Mouse (Mus musculus) heart, embryonic 14.5 days (tissue): Measurements from ENCODE around the gene Srsf3. TPM values are rescaled to one million over a fixed set of nuclear protein-coding genes. Genes with fewer than 3 reads are reported as not detected.
A peak's percentile ranks its signal among the peaks of the same experiment; 100 is the strongest.

Experiments used
- ATAC-seq: fragments of 200-750 bp; cut with Nextera tagmentation; 2 replicates; pipeline ENCODE4 v1.8.0; 2017; ENCODE audit warnings: low read depth, moderate TSS enrichment; ENCODE audit not compliant: insufficient number of reproducible peaks, insufficient read depth, low FRiP score
- H3K27ac ChIP-seq, 2 experiments: fragments of 200-500 bp in 1 of 2; fragments of 300-500 bp in 1 of 2; sonication (generic) in 1 of 2; replicated peaks in 1 of 2; 2 replicates each; pipeline ENCODE4 v1.5.1; 2012 to 2014; ENCODE audit warnings: low read depth in 2 of 2, low read length in 2 of 2, control low read depth in 1 of 2, mild to moderate bottlenecking in 1 of 2, mixed read lengths in 1 of 2; ENCODE audit not compliant: control insufficient read depth in 1 of 2, insufficient read depth in 1 of 2
- H3K27me3 ChIP-seq: fragments of 300-500 bp; sonication (generic); 2 replicates; pipeline ENCODE4 v1.6.1; 2014; ENCODE audit warnings: mild to moderate bottlenecking, low read length, control low read depth; ENCODE audit not compliant: control insufficient read depth, insufficient read depth
- H3K36me3 ChIP-seq: fragments of 300-500 bp; sonication (generic); 2 replicates; pipeline ENCODE4 v1.6.1; 2014; ENCODE audit warnings: mild to moderate bottlenecking, control low read depth, low read length, mixed read lengths; ENCODE audit not compliant: control insufficient read depth, insufficient read depth
- H3K4me1 ChIP-seq, 2 experiments: fragments of 200-500 bp in 1 of 2; fragments of 300-500 bp in 1 of 2; sonication (generic) in 1 of 2; 2 replicates each; pipeline ENCODE4 v1.6.1; 2012 to 2014; ENCODE audit warnings: low read length in 2 of 2, control low read depth in 1 of 2, mixed read lengths in 1 of 2; ENCODE audit not compliant: control insufficient read depth in 2 of 2, insufficient read depth in 2 of 2
- H3K4me2 ChIP-seq: fragments of 300-500 bp; sonication (generic); 2 replicates; pipeline ENCODE4 v1.6.1; 2014; ENCODE audit warnings: mild to moderate bottlenecking, low read length
- H3K4me3 ChIP-seq, 2 experiments: fragments of 200-500 bp in 1 of 2; fragments of 300-500 bp in 1 of 2; sonication (generic) in 1 of 2; 2 replicates each; pipeline ENCODE4 v1.5.1; 2012 to 2014; ENCODE audit warnings: low read length in 2 of 2, mild to moderate bottlenecking in 2 of 2, control low read depth in 1 of 2, low read depth in 1 of 2, moderate library complexity in 1 of 2; ENCODE audit not compliant: control insufficient read depth in 1 of 2, insufficient read depth in 1 of 2
- H3K9ac ChIP-seq: fragments of 300-500 bp; sonication (generic); 2 replicates; pipeline ENCODE4 v1.6.1; 2014; ENCODE audit warnings: mild to moderate bottlenecking, low read length
- H3K9me3 ChIP-seq: fragments of 300-500 bp; sonication (generic); 2 replicates; pipeline ENCODE4 v1.6.1; 2016; ENCODE audit warnings: low read length, control low read depth; ENCODE audit not compliant: control insufficient read depth
- WGBS: fragments of 180-500 bp; shearing (Covaris S2); extraction: QIAGEN DNeasy Blood & Tissue Kit; methylation state at CpG from one replicate; pipeline ENCODE4 v1.1.7; 2014; 5-methylcytosine and 5-hydroxymethylcytosine counted together
- polyA plus RNA-seq: library from polyadenylated mRNA; unstranded; fragments of >200 nt; fragmentation: Nextera tagmentation; extraction: Ambion mirVana; gene quantifications from 2 replicates; pipeline ENCODE4 v1.2.1, GENCODE M21; 2014

Srsf3 gene
- polyA plus RNA-seq, 1 experiment from 2014 or later: 340 TPM

DNA sequence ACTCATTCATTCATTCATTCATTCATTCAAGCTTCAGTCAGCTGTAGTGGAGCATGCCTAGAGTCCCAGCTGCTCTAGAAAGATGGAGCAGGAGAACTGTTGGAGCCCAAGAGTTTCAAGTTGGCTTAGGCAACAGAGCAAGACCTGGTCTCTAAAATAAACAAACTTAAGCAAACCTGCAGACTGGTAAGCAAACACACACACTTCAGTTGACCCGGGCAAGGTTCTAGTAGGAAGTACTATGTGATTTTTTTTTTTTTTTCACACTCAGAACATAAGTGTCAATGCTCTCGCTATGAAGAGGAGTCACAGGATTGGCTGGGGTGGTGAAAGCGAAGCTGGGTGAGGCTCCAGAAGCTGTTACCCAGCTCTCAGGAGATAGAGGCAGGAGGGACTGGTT, 27.2 kb downstream of the Srsf3 start:
- H3K4me3 ChIP-seq: no peak overlapping the region
- no peak overlapping the region for H3K4me2 ChIP-seq
- no peak overlapping the region for H3K27ac ChIP-seq
- peaks cover 42 to 50% of the 10 kb centered on the region in 2 experiments for H3K4me1 ChIP-seq
- no peaks in the 10 kb centered on the region for H3K9me3 ChIP-seq
- no peak overlapping the region for H3K9ac ChIP-seq
- ATAC-seq: no peak
- 80% methylated on average over 3 of the region's 3 CpGs for WGBS
- H3K36me3 ChIP-seq: no peaks in the 10 kb centered on the region
- H3K27me3 ChIP-seq: no peaks in the 10 kb centered on the region

DNA sequence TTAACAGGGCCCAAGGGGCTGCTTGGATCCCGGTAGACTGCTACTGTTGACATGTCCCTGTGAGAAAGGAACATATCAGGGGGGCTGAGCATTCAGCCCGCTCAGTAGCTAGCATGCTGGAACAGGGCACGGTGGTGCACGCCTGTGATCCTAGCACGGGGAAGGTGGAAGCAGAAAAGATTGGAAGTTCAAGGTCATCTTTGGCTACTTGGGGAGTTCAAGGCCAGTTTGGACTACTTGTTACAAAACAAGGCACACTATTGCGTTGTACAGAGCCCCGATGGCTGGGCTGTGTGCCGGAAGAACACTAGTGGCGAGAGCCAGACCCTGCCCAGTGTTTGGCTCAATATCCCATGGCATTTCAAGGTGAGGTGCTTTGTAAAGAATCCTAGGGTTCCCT, 28.5 kb downstream of the Srsf3 start:
- H3K4me1 ChIP-seq: peaks cover 42 to 45% of the 10 kb centered on the region in 2 experiments
- H3K9me3 ChIP-seq: no peaks in the 10 kb centered on the region
- H3K27ac ChIP-seq: no peak overlapping the region
- H3K4me2 ChIP-seq: no peak overlapping the region
- H3K27me3 ChIP-seq: no peaks in the 10 kb centered on the region
- WGBS: 78% methylated on average over 9 of the region's 9 CpGs
- no peak overlapping the region for H3K4me3 ChIP-seq
- H3K36me3 ChIP-seq: no peaks in the 10 kb centered on the region
- no peak for ATAC-seq
- H3K9ac ChIP-seq: no peak overlapping the region

DNA sequence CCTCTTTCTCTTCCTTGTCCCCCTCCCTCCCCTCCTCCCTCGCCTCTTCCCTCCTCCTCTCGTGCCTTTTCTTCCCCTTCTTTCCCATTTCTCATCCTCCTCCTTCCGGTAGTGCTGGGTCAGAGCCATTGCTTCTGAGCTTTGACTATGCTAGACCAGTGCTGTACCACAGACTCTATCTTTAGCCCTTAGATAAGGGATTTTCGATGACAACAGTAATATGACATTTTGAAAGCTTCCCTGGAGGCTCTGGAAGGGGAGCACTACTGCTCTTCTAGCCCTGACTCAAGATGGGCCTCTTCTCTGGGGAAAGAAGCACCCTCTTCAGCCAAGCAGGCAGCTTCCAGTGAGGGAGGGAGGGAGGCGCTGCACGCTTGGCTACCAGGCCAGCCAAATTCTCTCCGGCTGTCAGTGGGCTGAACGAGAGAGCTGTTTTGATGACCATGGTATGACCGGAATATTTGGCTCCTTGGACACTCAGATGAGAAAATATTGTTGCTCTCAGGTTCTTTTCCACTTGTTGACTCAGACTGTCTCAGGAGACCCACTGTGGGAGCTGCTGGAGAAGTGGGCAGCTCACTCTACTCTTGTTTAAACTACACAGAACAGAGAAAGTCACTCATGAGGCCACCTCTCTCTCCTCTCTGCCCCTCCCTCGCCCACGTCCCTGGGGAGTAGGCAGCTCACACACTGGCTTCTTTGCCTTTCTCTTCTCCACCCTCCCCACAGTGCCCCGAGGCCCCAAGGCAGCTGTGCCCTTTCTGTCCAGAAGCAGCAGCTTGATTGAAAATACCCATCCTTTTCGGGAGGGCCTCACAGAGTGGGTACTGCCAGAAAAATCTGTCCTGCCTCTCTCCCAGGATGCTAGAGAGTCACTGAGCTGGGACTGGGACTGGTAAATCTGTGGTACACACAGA, 29.9 kb downstream of the Srsf3 start:
- H3K27me3 ChIP-seq: no peaks in the 10 kb centered on the region
- peaks cover 32% of the 10 kb centered on the region in 2 experiments for H3K4me1 ChIP-seq
- no peak overlapping the region for H3K4me3 ChIP-seq
- ATAC-seq: 0 out of 2 replicates have a peak, but pooled peaks have one; percentile 23
- 28% methylated on average over 13 of the region's 13 CpGs for WGBS
- H3K36me3 ChIP-seq: no peaks in the 10 kb centered on the region
- peak overlapping the region; percentile 35 to 67; a peak in 3 of 4 replicates for H3K27ac ChIP-seq
- peak overlapping the region; percentile 60 for H3K9ac ChIP-seq
- H3K4me2 ChIP-seq: peak overlapping the region; percentile 29
- no peaks in the 10 kb centered on the region for H3K9me3 ChIP-seq

DNA sequence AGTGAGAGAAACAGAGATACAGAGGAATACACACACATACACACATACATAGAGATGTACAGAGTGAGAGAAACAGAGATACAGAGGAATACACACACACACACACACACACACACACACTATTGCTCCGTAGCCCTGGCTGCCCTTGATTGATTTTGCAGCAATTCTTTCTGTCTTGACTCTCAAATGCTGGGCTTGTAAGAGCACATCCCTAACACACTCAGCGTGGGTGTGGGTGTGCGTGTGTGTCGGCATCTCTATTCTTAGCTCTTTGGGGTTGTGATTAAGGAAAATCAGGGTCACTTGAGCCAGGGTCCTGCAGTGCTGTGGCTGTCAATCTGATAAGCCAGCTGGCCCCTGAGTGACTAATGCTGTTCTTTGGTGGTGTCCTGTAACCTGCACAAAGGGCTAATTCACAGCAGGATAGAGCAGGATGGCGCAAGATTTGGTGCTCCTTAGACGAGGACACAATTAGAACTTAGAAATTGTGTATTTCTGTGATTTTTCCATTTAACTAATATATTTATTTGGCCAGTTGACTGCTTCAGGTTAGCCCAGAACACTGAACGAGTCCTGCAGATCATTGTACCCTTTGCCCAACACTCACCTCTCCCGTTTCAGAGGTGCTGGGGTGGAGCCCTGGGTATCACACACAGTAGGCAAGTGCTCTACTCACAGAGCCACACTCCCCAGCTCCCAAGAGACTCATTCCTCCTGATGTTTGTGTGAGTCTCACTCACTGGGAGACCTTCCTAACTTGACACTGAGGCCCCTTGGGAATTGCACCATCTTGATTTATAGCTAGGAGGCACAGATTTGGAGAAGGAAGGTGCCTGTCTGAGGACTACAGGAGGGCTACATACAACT, 30.9 kb downstream of the Srsf3 start:
- H3K4me1 ChIP-seq: peaks cover 27 to 31% of the 10 kb centered on the region in 2 experiments
- no peak overlapping the region; the same call in 1 of the 2 replicates for H3K4me2 ChIP-seq
- H3K36me3 ChIP-seq: no peaks in the 10 kb centered on the region
- WGBS: 46% methylated on average over 8 of the region's 8 CpGs
- no peaks in the 10 kb centered on the region for H3K27me3 ChIP-seq
- H3K9me3 ChIP-seq: no peaks in the 10 kb centered on the region
- H3K27ac ChIP-seq: no peak overlapping the region; a peak in 2 of 4 replicates
- peak overlapping the region; percentile 46; the same call in 1 of the 2 replicates for H3K9ac ChIP-seq
- no peak overlapping the region for H3K4me3 ChIP-seq
- ATAC-seq: no peak

DNA sequence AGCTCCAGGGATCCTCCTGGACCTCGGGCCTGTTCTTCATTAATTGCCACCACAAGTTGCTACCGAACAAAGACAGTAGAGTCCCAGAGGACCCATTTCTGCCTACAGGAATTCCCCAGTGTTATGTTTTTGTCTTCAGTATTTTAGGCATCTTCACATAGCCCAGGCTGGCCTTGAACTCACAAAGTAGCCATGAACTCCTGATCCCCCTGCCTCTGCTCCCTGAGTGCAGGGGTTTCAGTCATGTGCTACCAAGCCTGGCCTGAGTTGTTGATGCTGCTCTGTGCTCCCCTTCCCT, 31.5 kb downstream of the Srsf3 start:
- no peak for ATAC-seq
- WGBS: 88% methylated on average over 2 of the region's 2 CpGs

DNA sequence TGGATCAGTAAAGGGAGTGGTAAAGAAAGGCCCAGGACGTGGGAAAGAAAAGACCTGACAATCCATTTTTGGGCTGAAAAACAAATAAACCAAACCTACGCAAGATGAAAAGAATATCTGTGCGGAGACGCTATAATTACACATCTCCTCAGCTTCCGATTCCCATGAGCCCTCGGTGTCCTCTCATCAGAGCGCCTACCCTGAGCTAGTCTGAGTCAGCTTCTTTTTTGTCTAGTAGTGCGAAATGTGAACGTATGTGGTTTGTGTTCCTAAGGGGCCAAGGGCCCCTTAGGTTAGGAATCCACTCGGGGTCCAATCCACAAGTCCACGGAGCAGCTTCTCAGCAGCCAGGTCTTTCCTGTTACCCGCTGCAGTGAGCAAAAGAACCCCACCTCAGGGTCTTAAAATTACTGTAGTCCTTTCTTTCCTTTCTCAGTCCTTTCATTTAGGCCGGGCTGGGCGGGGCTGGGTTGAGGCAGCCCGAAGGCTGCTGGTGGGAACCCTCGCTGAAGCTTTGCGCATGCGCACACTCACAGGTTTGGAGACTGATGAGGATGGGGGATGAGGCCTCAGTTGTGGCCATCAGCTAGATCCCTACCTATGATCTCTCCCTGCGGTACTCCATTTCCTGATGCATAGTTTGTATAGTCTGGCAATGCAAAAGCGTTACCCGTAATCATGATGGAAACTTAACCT, 33.0 kb downstream of the Srsf3 start:
- Histone ChIP-seq H3K9ac (no peak overlapping the region), H3K4me2 (no peak overlapping the region), H3K4me1 (peaks cover 28 to 34% of the 10 kb centered on the region in 2 experiments), H3K27me3 (no peaks in the 10 kb centered on the region), H3K9me3 (no peaks in the 10 kb centered on the region), H3K27ac (no peak overlapping the region), H3K4me3 (no peak overlapping the region), H3K36me3 (no peaks in the 10 kb centered on the region)
- no peak for ATAC-seq
- WGBS: 82% methylated on average over 21 of the region's 21 CpGs

More for the DNA sequence above, 31.5 kb downstream of the Srsf3 start:
- Histone ChIP-seq H3K4me3 (no peak overlapping the region), H3K9me3 (no peaks in the 10 kb centered on the region), H3K27ac (no peak overlapping the region), H3K4me2 (no peak overlapping the region), H3K9ac (no peak overlapping the region; the same call in 1 of the 2 replicates), H3K27me3 (no peaks in the 10 kb centered on the region), H3K36me3 (no peaks in the 10 kb centered on the region), H3K4me1 (peaks cover 23 to 31% of the 10 kb centered on the region in 2 experiments)

DNA sequence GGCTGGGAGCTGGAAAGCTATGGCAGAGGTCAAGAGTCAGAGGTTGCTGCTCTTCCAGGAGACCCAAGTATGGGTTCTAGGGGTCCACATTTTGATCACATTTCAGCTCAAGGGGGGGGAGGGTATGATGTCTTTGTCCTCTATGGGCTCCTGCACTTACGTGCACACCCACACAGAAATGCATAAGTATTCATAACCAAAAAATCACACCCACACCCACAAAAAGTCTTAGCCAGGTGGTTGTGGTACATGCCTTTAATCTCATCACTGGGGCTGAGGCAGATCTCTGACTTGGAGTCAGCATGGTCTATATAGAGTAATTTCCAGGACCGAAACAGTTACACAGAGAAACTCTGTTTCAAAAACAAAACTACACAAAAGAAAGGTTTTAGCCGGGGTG, 33.5 kb downstream of the Srsf3 start:
- no peak overlapping the region for H3K4me3 ChIP-seq
- no peak overlapping the region for H3K27ac ChIP-seq
- no peaks in the 10 kb centered on the region for H3K9me3 ChIP-seq
- 94% methylated on average over 3 of the region's 3 CpGs for WGBS
- no peaks in the 10 kb centered on the region for H3K36me3 ChIP-seq
- no peak for ATAC-seq
- H3K4me2 ChIP-seq: no peak overlapping the region
- no peaks in the 10 kb centered on the region for H3K27me3 ChIP-seq
- peaks cover 28 to 34% of the 10 kb centered on the region in 2 experiments for H3K4me1 ChIP-seq
- H3K9ac ChIP-seq: no peak overlapping the region
